Mouse (Mus musculus) adrenal gland, postnatal 36 days (tissue): ENCODE data around the gene Mad1l1. TPM values are rescaled to one million over a fixed set of nuclear protein-coding genes. Genes with fewer than 3 reads are reported as not detected.
A peak's percentile ranks its signal among the peaks of the same experiment; 100 is the strongest.
"Not testable (repeated sequence)": the region's sequence is repeated elsewhere in the genome, so short reads cannot be mapped to it uniquely, and the experiment has no call there.

ENCODE experiments used
- DNase-seq, 2 experiments: peaks; one replicate each; pipeline ENCODE4 v3.0.0; 2021; ENCODE audit warnings: mixed read lengths in 1 of 2
- long read RNA-seq, 2 experiments: library from polyadenylated mRNA; stranded (forward); transcript quantifications; one replicate each; pipeline ENCODE4 v2.0.0; 2021; ENCODE audit warnings: borderline sequencing depth in 2 of 2
- total RNA-seq, 2 experiments: library from RNA; stranded (reverse); gene quantifications; 2 replicates each; pipeline ENCODE4 v1.2.3; 2021

Mad1l1 gene
- 10 to 100 TPM; 13.9 to 17.8 TPM for total RNA-seq
- long read RNA-seq, experiment 1, transcript Mad1l1-201 (18 exons, 2,640 nt) = major isoform, 13 of 26 reads
- long read RNA-seq, experiment 1, partial matches to known transcripts = 1 of 26 reads
- long read RNA-seq, experiment 1, other reads (novel, unspliced or antisense) = 12 of 26 reads
- long read RNA-seq, experiment 2, transcript Mad1l1-201 (18 exons, 2,640 nt) = major isoform, 5 of 6 reads
- long read RNA-seq, experiment 2, partial matches to known transcripts = 1 of 6 reads
- long read RNA-seq, experiment 2, other reads (novel, unspliced or antisense) = 0 of 6 reads

GRCm38 (mm10) chr5:140321042-140321755 is at the start of gene Mad1l1, which contains the start of gene Nudt1:
TSS of gene Mad1l1 (minus strand) at chr5:140321552.
TSS of gene Nudt1 (plus strand) at chr5:140321656.
- peak; percentile 94 for DNase-seq

- peak in 1 of 2 experiments; percentile 33 for DNase-seq
Measured at GRCm38 (mm10) chr5:140370446-140371254, 49.3 kb upstream of the Mad1l1 start.

GRCm38 (mm10) chr5:140369466-140369865 is 48.1 kb upstream of the Mad1l1 start:
- no peak for DNase-seq

GRCm38 (mm10) chr5:140368926-140369325 is 47.6 kb upstream of the Mad1l1 start:
- DNase-seq = no peak

GRCm38 (mm10) chr5:140368126-140368525 is 46.8 kb upstream of the Mad1l1 start:
- DNase-seq = not testable (repeated sequence)

DNA sequence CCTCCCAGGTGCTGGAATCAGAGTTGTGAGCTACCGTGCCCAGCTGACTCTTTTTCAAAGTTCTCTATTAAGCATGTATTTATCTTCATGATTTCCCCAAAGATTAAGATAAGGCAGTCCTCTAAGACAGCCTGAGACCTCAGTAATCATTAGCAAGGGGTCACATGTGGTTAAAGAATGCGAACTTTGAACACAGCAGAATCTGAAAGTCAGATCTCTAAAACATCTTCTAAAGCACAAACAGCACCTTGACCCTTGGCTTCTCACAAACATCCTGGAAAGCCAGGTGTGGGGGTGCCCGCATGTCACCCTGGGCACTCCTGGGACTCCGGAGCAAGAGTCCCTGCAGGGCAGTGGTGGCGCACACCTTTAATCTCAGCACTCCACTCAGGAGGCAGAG is 43.1 kb upstream of the Mad1l1 start:
- no peak for DNase-seq

- DNase-seq = no peak
Measured at GRCm38 (mm10) chr5:140359930-140360674, 38.8 kb upstream of the Mad1l1 start.

DNA sequence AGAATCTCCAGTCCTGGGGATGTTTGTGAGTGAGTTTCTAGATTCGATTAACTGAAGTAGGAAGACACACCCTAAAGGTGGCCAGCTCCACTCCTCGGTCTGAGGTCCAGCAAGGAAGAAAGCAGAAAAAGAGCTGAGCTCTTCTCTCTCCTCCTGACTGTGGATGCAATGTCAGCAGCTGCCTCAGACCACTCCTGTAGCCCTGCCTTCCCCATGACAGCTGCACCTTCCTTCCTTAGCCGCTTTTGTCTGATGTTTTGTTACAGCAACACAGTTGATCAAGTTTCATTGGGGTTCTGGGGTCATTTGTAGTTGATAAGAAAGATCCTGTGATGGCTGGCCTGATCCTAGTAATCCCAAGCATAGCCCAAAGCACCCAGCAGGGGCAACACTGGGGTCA is 36.1 kb upstream of the Mad1l1 start:
- DNase-seq = no peak

GRCm38 (mm10) chr5:140355934-140356333 is 34.6 kb upstream of the Mad1l1 start:
- no peak for DNase-seq

- no peak for DNase-seq
Measured at GRCm38 (mm10) chr5:140352352-140352751, 31.0 kb upstream of the Mad1l1 start.

GRCm38 (mm10) chr5:140350731-140351497 is 29.6 kb upstream of the Mad1l1 start:
- no peak for DNase-seq

GRCm38 (mm10) chr5:140349882-140350281 is 28.5 kb upstream of the Mad1l1 start:
- DNase-seq = no peak

- DNase-seq = peak; percentile 26 to 28
Measured at GRCm38 (mm10) chr5:140346050-140346449, 24.7 kb upstream of the Mad1l1 start.

GRCm38 (mm10) chr5:140345244-140345643 is 23.9 kb upstream of the Mad1l1 start:
- no peak for DNase-seq

- no peak for DNase-seq
Measured at GRCm38 (mm10) chr5:140342880-140343279, 21.5 kb upstream of the Mad1l1 start.

GRCm38 (mm10) chr5:140339836-140340235 is 18.5 kb upstream of the Mad1l1 start:
- DNase-seq = no peak

DNA sequence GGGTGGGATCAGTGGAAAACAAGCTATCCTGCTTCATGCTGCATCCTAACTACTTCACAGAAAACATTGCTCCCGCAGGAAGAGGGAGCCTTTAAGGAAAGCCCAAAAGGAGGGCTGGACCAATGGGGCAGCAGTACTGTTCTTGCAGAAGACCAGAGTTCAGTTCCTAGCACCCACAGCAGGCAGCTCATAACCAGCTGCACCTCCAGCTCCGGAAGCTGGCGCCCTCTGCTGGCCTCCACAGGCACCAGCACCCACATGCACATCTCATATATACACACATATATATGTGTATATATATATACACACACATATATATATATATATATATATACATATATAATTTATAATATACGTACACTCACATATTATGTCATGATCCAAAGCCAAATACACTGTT is 17.4 kb upstream of the Mad1l1 start:
- no peak for DNase-seq

GRCm38 (mm10) chr5:140336680-140337079 is 15.3 kb upstream of the Mad1l1 start:
- DNase-seq = peak; percentile 19 to 61

DNA sequence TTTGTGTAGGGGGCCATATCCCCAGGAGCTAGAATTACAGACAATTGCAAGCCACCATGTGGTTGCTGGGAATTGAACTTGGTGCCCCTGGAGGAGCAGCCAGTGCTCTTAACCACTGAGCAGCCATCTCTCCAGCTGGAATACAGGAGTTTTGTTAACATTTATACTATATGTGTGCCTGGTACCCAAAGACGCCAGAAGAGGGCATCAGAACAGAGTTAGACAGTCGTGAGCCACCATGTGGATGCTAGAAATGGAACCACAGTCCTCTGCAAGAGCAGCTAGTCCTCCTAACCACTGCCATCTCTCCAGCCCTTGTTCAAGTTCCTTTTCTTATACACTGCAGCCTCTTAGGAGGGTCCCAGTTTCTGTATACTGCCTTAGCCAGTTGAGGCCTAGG is 12.3 kb upstream of the Mad1l1 start:
- peak in 1 of 2 experiments; percentile 25 for DNase-seq

DNA sequence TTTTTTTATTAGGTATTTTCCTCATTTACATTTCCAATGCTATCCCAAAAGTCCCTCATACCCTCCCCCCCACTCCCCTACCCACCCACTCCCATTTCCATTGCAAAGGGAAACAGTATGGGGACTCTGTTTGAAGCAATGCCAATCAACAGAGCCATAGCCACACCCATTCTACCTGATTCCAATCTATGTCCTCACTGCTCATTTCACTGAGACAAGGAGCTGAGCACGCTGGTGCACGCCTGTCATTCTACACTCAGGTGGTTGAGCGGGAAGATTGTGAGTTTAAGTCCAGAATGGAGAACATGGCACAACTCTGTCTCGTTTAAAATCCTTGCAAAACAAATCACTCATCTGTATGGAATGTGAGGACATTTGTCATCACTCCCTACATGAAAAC is 11.2 kb upstream of the Mad1l1 start:
- no peak for DNase-seq
